Comparison of ENCODE assay signal across 12 mouse cellular contexts in the genomic region with DNA sequence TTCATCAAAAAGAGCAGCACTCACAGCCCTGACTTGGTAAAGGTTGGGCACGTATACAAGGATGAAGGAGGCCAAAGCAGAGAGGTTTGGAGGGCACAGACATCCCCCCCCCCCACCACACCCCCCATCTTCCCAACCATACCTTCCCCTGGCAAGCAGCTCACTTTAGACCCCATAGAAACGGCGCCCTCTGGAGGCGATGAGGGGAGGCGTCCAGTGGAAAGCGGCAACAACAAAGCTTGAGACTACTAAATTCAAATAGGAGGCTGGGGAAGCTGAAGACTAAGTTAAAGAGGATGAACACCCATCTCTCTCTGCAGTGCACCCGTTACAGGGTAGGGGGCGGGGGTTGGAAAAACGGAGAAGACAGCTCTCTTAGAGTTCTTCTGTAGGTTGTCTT. TPM values are rescaled to one million over a fixed set of nuclear protein-coding genes. Genes with fewer than 3 reads are reported as not detected.
DNase-seq lines count a peak whose midpoint lies in the region; ATAC-seq and TF ChIP-seq lines count a peak whose summit lies in the region.
"Had no signal": no experiment of that assay in that cellular context is flagged by ENCODE, and none has a peak within 500 bp of the region (broad histone marks: within the 10 kb centered on the region; RNA-seq: fewer than 3 reads in every experiment).

No protein-coding gene starts in this region.

- H3K36me3 ChIP-seq in liver, embryonic 11.5 days (ENCODE audit: control insufficient read depth, insufficient read depth, low read length): no peaks in the 10 kb centered on the region
- no peaks in the 10 kb centered on the region for H3K36me3 ChIP-seq in lung, postnatal 0 days (ENCODE audit: insufficient read depth, low read length)
- H3K36me3 ChIP-seq in midbrain, embryonic 13.5 days: no peaks in the 10 kb centered on the region
- H3K36me3 ChIP-seq: embryonic facial prominence, embryonic 13.5 days had no signal

- TF ChIP-seq EP300 in lung, postnatal 0 days (IDR thresholded peaks at IDR 0.05): no peak

- H3K4me2 ChIP-seq in liver, embryonic 11.5 days: no peak overlapping the region
- no peak overlapping the region for H3K4me2 ChIP-seq in lung, postnatal 0 days (replicated peaks; ENCODE audit: low read depth, low read length)
- no peak overlapping the region for H3K4me2 ChIP-seq in midbrain, embryonic 13.5 days (replicated peaks)
- H3K4me2 ChIP-seq: embryonic facial prominence, embryonic 13.5 days; midbrain, embryonic 11.5 days had no signal

- H3K9me3 ChIP-seq in liver, embryonic 11.5 days (ENCODE audit: control insufficient read depth, low read length): no peaks in the 10 kb centered on the region
- no peaks in the 10 kb centered on the region for H3K9me3 ChIP-seq in lung, postnatal 0 days (ENCODE audit: low read length)
- no peaks in the 10 kb centered on the region for H3K9me3 ChIP-seq in midbrain, embryonic 13.5 days
- H3K9me3 ChIP-seq: embryonic facial prominence, embryonic 13.5 days had no signal

- TF ChIP-seq CTCF in lung, postnatal 0 days (IDR thresholded peaks at IDR 0.05): peak; percentile 54

- no peak overlapping the region for H3K27ac ChIP-seq in liver, embryonic 11.5 days (ENCODE audit: low read depth, low read length)
- H3K27ac ChIP-seq in lung, postnatal 0 days (ENCODE audit: low read length): no peak overlapping the region
- H3K27ac ChIP-seq in midbrain, embryonic 13.5 days: no peak overlapping the region
- H3K27ac ChIP-seq: embryonic facial prominence, embryonic 13.5 days had no signal

- peaks cover 10% of the 10 kb centered on the region for H3K4me1 ChIP-seq in liver, embryonic 11.5 days (replicated peaks; ENCODE audit: control insufficient read depth, insufficient read depth, low read length)
- H3K4me1 ChIP-seq in lung, postnatal 0 days (ENCODE audit: insufficient read depth, low read depth, low read length): no peaks in the 10 kb centered on the region
- H3K4me1 ChIP-seq in midbrain, embryonic 13.5 days (replicated peaks): no peaks in the 10 kb centered on the region
- H3K4me1 ChIP-seq: embryonic facial prominence, embryonic 13.5 days had no signal

- peak; percentile 59 for DNase-seq in embryo, embryonic 10 days (ENCODE audit: low spot score)
- no peak for DNase-seq in embryo, embryonic 11 days
- peak; percentile 19 for DNase-seq in liver
- DNase-seq in liver, embryonic 11.5 days (ENCODE audit: low spot score): no peak
- peak; percentile 44 for DNase-seq in ES-CJ7 (ENCODE audit: low read depth, low spot score)
- DNase-seq in lung, postnatal 0 days (ENCODE audit: low spot score): no peak
- DNase-seq in gastrocnemius, postnatal 36 days: no peak
- DNase-seq: heart, postnatal 10 days had no signal

- intact Hi-C loops in gastrocnemius, postnatal 36 days (cut with DNase I): no loop called here

- H3K4me3 ChIP-seq in liver, embryonic 11.5 days (ENCODE audit: low read depth, low read length): no peak overlapping the region
- H3K4me3 ChIP-seq in lung, postnatal 0 days (ENCODE audit: low read depth, low read length): no peak overlapping the region
- no peak overlapping the region for H3K4me3 ChIP-seq in midbrain, embryonic 13.5 days (replicated peaks)
- H3K4me3 ChIP-seq: embryonic facial prominence, embryonic 13.5 days had no signal

- H3K9ac ChIP-seq in liver, embryonic 11.5 days (ENCODE audit: low read depth, low read length): no peak overlapping the region
- no peak overlapping the region for H3K9ac ChIP-seq in lung, postnatal 0 days (replicated peaks; ENCODE audit: low read depth)
- no peak overlapping the region for H3K9ac ChIP-seq in midbrain, embryonic 13.5 days (replicated peaks)
- H3K9ac ChIP-seq: embryonic facial prominence, embryonic 13.5 days had no signal

- 25% methylated on average over 9 of the region's 9 CpGs for WGBS in liver, embryonic 11.5 days
- WGBS in lung, postnatal 0 days: 38% methylated on average over 9 of the region's 9 CpGs
- 31% methylated on average over 9 of the region's 9 CpGs for WGBS in midbrain, embryonic 13.5 days

- no peak for ATAC-seq in liver, embryonic 11.5 days (replicated peaks; ENCODE audit: low FRiP score)
- no peak for ATAC-seq in lung, postnatal 0 days
- no peak for ATAC-seq in midbrain, embryonic 13.5 days

- H3K27me3 ChIP-seq in liver, embryonic 11.5 days (replicated peaks; ENCODE audit: control insufficient read depth, insufficient read depth, low read length): no peaks in the 10 kb centered on the region
- H3K27me3 ChIP-seq in lung, postnatal 0 days (replicated peaks; ENCODE audit: insufficient read depth, low read length): no peaks in the 10 kb centered on the region
- H3K27me3 ChIP-seq in midbrain, embryonic 13.5 days: no peaks in the 10 kb centered on the region
- H3K27me3 ChIP-seq: embryonic facial prominence, embryonic 13.5 days had no signal

RNA-seq across cellular contexts. Expression of a gene that starts 38.1 kb away (rescaled TPM):
- 21.9 and 25.1 TPM in 2 replicates for polyA plus RNA-seq in liver, embryonic 11.5 days (2014; fragmentation: Nextera tagmentation; extraction: Ambion mirVana)
- polyA plus RNA-seq in lung, postnatal 0 days (2015; fragmentation: Nextera tagmentation; extraction: Ambion mirVana): 697 and 750 TPM in 2 replicates
- polyA plus RNA-seq in midbrain, embryonic 13.5 days (2015; fragmentation: Nextera tagmentation; extraction: Ambion mirVana): 0.32 and 0.41 TPM in 2 replicates
- not detected for total RNA-seq in gastrocnemius, postnatal 36 days (2021)
- polyA plus RNA-seq: limb, embryonic 11.5 days had no signal

Comparison
In these comparisons a context has a peak if more than half of its experiments do, and no peak if none do; other contexts are left out.
1. DNase-seq: peak in embryo, embryonic 10 days (single experiment), liver (single experiment) and ES-CJ7 (single experiment); none in embryo, embryonic 11 days (single experiment), liver, embryonic 11.5 days (single experiment), lung, postnatal 0 days (single experiment) and gastrocnemius, postnatal 36 days (0 of 2).
2. RNA of a gene that starts 38.1 kb away (polyA plus RNA-seq): 697 to 750 TPM in lung, postnatal 0 days; 21.9 to 25.1 TPM in liver, embryonic 11.5 days and 0.32 to 0.41 TPM in midbrain, embryonic 13.5 days; every median in the first group is over 10 times any median in the second.